Mouse (Mus musculus) ES-Bruce4 (cell line): ENCODE data around the gene Tas1r1. TPM values are rescaled to one million over a fixed set of nuclear protein-coding genes. Genes with fewer than 3 reads are reported as not detected.

Experiments used
- H3K27ac ChIP-seq: 2 replicates; pipeline ENCODE4 v1.5.1; 2012; ENCODE audit warnings: low read length, inconsistent platforms; ENCODE audit not compliant: insufficient read depth
- H3K27me3 ChIP-seq: 2 replicates; pipeline ENCODE4 v1.6.1; 2012; ENCODE audit warnings: mild to moderate bottlenecking, low read length, inconsistent platforms; ENCODE audit not compliant: control insufficient read depth, poor library complexity, insufficient read depth, severe bottlenecking
- H3K36me3 ChIP-seq: 2 replicates; pipeline ENCODE4 v1.6.1; 2012; ENCODE audit warnings: inconsistent platforms, mild to moderate bottlenecking, low read length, moderate library complexity; ENCODE audit not compliant: control insufficient read depth, poor library complexity, insufficient read depth, severe bottlenecking
- H3K4me1 ChIP-seq: one replicate; pipeline ENCODE4 v1.8.1; 2011; ENCODE audit warnings: low read length; ENCODE audit not compliant: control insufficient read depth, insufficient read depth
- H3K4me3 ChIP-seq: 2 replicates; pipeline ENCODE4 v1.5.1; 2011; ENCODE audit warnings: low read depth, mild to moderate bottlenecking, low read length
- H3K9ac ChIP-seq: 2 replicates; pipeline ENCODE4 v1.6.1; 2012; ENCODE audit warnings: low read depth, mild to moderate bottlenecking, inconsistent platforms; ENCODE audit not compliant: poor library complexity, severe bottlenecking
- H3K9me3 ChIP-seq: replicated peaks from 2 replicates; pipeline ENCODE4 v1.6.1; 2012; ENCODE audit warnings: mild to moderate bottlenecking, low read length, inconsistent platforms; ENCODE audit not compliant: control insufficient read depth, poor library complexity, insufficient read depth, severe bottlenecking
- CTCF ChIP-seq: IDR thresholded peaks from one replicate; pipeline ENCODE4 v1.8.1; 2011; ENCODE audit warnings: low read depth, low read length
- EP300 ChIP-seq: IDR thresholded peaks from 2 replicates; pipeline ENCODE4 v1.6.1; 2011; ENCODE audit warnings: low read depth, low read length; ENCODE audit not compliant: insufficient read depth
- POLR2A ChIP-seq: IDR thresholded peaks from one replicate; pipeline ENCODE4 v1.8.1; 2011; ENCODE audit warnings: low read length; ENCODE audit not compliant: insufficient read depth
- polyA plus RNA-seq: library from polyadenylated mRNA; stranded (reverse); fragments of >200 nt; gene quantifications from 2 replicates; pipeline ENCODE4 v1.2.4, GENCODE M21; 2011; ENCODE audit warnings: low read depth; ENCODE audit not compliant: missing spikeins, insufficient read depth, insufficient read length

Tas1r1 gene
- polyA plus RNA-seq, 1 experiment, result 0.55 TPM

GRCm38 (mm10) chr4:151983560-151983959 lies 54.8 kb downstream of the Tas1r1 start:
- peaks cover 7% of the 10 kb centered on the region for H3K4me1 ChIP-seq
- peak overlapping the region; percentile 13 for H3K4me3 ChIP-seq
- H3K36me3 ChIP-seq, result peaks cover 17% of the 10 kb centered on the region
- H3K27ac ChIP-seq, result no peak overlapping the region
- no peaks in the 10 kb centered on the region for H3K9me3 ChIP-seq
- H3K9ac ChIP-seq, result peak overlapping the region; percentile 15; the same call in 1 of the 2 replicates
- TF ChIP-seq CTCF, result no peak
- no peak for TF ChIP-seq EP300
- TF ChIP-seq POLR2A, result no peak
- H3K27me3 ChIP-seq, result no peaks in the 10 kb centered on the region

- peaks cover 7% of the 10 kb centered on the region for H3K4me1 ChIP-seq
- no peaks in the 10 kb centered on the region for H3K9me3 ChIP-seq
- TF ChIP-seq POLR2A, result no peak
- TF ChIP-seq CTCF, result no peak
- no peak for TF ChIP-seq EP300
- peaks cover 17% of the 10 kb centered on the region for H3K36me3 ChIP-seq
- no peaks in the 10 kb centered on the region for H3K27me3 ChIP-seq
- no peak overlapping the region for H3K27ac ChIP-seq
- H3K9ac ChIP-seq, result 0 out of 2 replicates have a peak overlapping the region, but pooled peaks have one; percentile 15
- H3K4me3 ChIP-seq, result no peak overlapping the region
Observed at GRCm38 (mm10) chr4:151983043-151983442, 55.3 kb downstream of the Tas1r1 start.

- no peaks in the 10 kb centered on the region for H3K27me3 ChIP-seq
- H3K4me1 ChIP-seq, result peaks cover 5% of the 10 kb centered on the region
- peaks cover 17% of the 10 kb centered on the region for H3K36me3 ChIP-seq
- no peak overlapping the region for H3K9ac ChIP-seq
- no peak for TF ChIP-seq POLR2A
- TF ChIP-seq EP300, result 0 out of 2 replicates have a peak, but pooled peaks have one; percentile 56
- TF ChIP-seq CTCF, result peak; percentile 97
- no peak overlapping the region for H3K27ac ChIP-seq
- no peaks in the 10 kb centered on the region for H3K9me3 ChIP-seq
- no peak overlapping the region for H3K4me3 ChIP-seq
Observed at GRCm38 (mm10) chr4:151981363-151981762, 57.0 kb downstream of the Tas1r1 start.

GRCm38 (mm10) chr4:151980699-151981098 lies 57.7 kb downstream of the Tas1r1 start:
- Histone ChIP-seq H3K9ac (no peak overlapping the region), H3K36me3 (peaks cover 18% of the 10 kb centered on the region), H3K27ac (no peak overlapping the region), H3K27me3 (no peaks in the 10 kb centered on the region), H3K9me3 (no peaks in the 10 kb centered on the region), H3K4me3 (no peak overlapping the region), H3K4me1 (peaks cover 5% of the 10 kb centered on the region)
- TF ChIP-seq POLR2A (no peak), CTCF (peak; percentile 7), EP300 (no peak)

Other genes starting within 250 kb of the Tas1r1 start
- gene Camta1, start 176.7 kb downstream of the Tas1r1 start, polyA plus RNA-seq, result 85.3 and 99.3 TPM in 2 replicates
- 89.1 and 95.3 TPM in 2 replicates for gene Dnajc11, start 104.9 kb downstream of the Tas1r1 start, polyA plus RNA-seq
- 20.0 and 20.7 TPM in 2 replicates for gene Thap3, start 49.6 kb downstream of the Tas1r1 start, polyA plus RNA-seq
- gene Phf13, start 42.3 kb downstream of the Tas1r1 start, polyA plus RNA-seq, result 49.7 and 52.1 TPM in 2 replicates
- 24.0 and 24.4 TPM in 2 replicates for gene Klhl21, start 29.8 kb downstream of the Tas1r1 start, polyA plus RNA-seq
- gene Zbtb48, start 10.9 kb downstream of the Tas1r1 start, polyA plus RNA-seq, result 13.4 and 13.5 TPM in 2 replicates
- 71.0 and 71.7 TPM in 2 replicates for gene Nol9, start 753 bp upstream of the Tas1r1 start, polyA plus RNA-seq
- 17.5 and 20.5 TPM in 2 replicates for gene Plekhg5, start 33.9 kb upstream of the Tas1r1 start, polyA plus RNA-seq
- 1.5 and 2.0 TPM in 2 replicates for gene Tnfrsf25, start 77.4 kb upstream of the Tas1r1 start, polyA plus RNA-seq
- gene Espn, start 113.8 kb upstream of the Tas1r1 start, polyA plus RNA-seq, result 18.8 and 19.3 TPM in 2 replicates
- 0.39 TPM in 1 of 2 replicates, not detected in the other for gene Hes2, start 120.3 kb upstream of the Tas1r1 start, polyA plus RNA-seq
- gene Acot7, start 139.6 kb upstream of the Tas1r1 start, polyA plus RNA-seq, result 49.5 and 52.6 TPM in 2 replicates
- 7.2 and 7.9 TPM in 2 replicates for gene Gpr153, start 235.7 kb upstream of the Tas1r1 start, polyA plus RNA-seq